In genomic region chr10:75436604-75437217, GRCm38 (mm10) we compare ENCODE assay signal across 8 mouse cellular contexts. TPM values are rescaled to one million over a fixed set of nuclear protein-coding genes. Genes with fewer than 3 reads are reported as not detected.
DNase-seq lines count a peak whose midpoint lies in the region; ATAC-seq and TF ChIP-seq lines count a peak whose summit lies in the region.

No protein-coding gene starts in this region.

- H3K27ac ChIP-seq in hindbrain, embryonic 10.5 days = no peak overlapping the region
- H3K27ac ChIP-seq in hindbrain, embryonic 13.5 days = no peak overlapping the region
- no peak overlapping the region for H3K27ac ChIP-seq in cortical plate, adult 2 months (ENCODE audit: insufficient read depth, low read length)
- H3K27ac ChIP-seq in limb, embryonic 10.5 days = no peak overlapping the region
- no peak overlapping the region for H3K27ac ChIP-seq in midbrain, embryonic 15.5 days
- H3K27ac ChIP-seq in spleen, adult 2 months (ENCODE audit: insufficient read depth, low read length) = no peak overlapping the region

- no peak overlapping the region for H3K4me3 ChIP-seq in hindbrain, embryonic 10.5 days
- H3K4me3 ChIP-seq in hindbrain, embryonic 13.5 days = no peak overlapping the region
- no peak overlapping the region for H3K4me3 ChIP-seq in cortical plate, adult 2 months (ENCODE audit: insufficient read depth, low read length)
- no peak overlapping the region for H3K4me3 ChIP-seq in limb, embryonic 10.5 days
- H3K4me3 ChIP-seq in midbrain, embryonic 15.5 days = no peak overlapping the region
- no peak overlapping the region for H3K4me3 ChIP-seq in spleen, adult 2 months (ENCODE audit: extremely low read depth, insufficient read depth, insufficient read length)

- H3K9ac ChIP-seq in hindbrain, embryonic 13.5 days = no peak overlapping the region
- no peak overlapping the region for H3K9ac ChIP-seq in midbrain, embryonic 15.5 days

- peak; percentile 81 for DNase-seq in hindbrain, embryonic 10.5 days (ENCODE audit: low spot score)
- DNase-seq in gastrocnemius, postnatal 25 days = peak; percentile 55
- DNase-seq in kidney, adult 8-10 months = peak; percentile 69 to 89
- peak; percentile 81 for DNase-seq in limb, embryonic 10.5 days (ENCODE audit: low spot score)
- peak; percentile 66 to 78 for DNase-seq in spleen, adult 2 months (ENCODE audit: low read depth in 1 of 2, low spot score in 2 of 2)

- 0 out of 2 replicates have a peak, but pooled peaks cover 3% of the 10 kb centered on the region for H3K9me3 ChIP-seq in hindbrain, embryonic 10.5 days
- no peaks in the 10 kb centered on the region for H3K9me3 ChIP-seq in hindbrain, embryonic 13.5 days
- H3K9me3 ChIP-seq in limb, embryonic 10.5 days (replicated peaks) = no peaks in the 10 kb centered on the region
- H3K9me3 ChIP-seq in midbrain, embryonic 15.5 days = no peaks in the 10 kb centered on the region

- TF ChIP-seq CTCF in cortical plate, adult 2 months (IDR thresholded peaks at IDR 0.05; ENCODE audit: extremely low read depth, insufficient read depth, low read length) = peak; percentile 94
- TF ChIP-seq CTCF in spleen, adult 2 months (IDR thresholded peaks at IDR 0.05; ENCODE audit: extremely low read depth, insufficient read depth, insufficient read length, insufficient replicate concordance) = peak; percentile 75; the same call in 1 of the 2 replicates

- ATAC-seq in hindbrain, embryonic 13.5 days (ENCODE audit: low FRiP score) = no peak
- peak; percentile 70 for ATAC-seq in midbrain, embryonic 15.5 days (replicated peaks)

- H3K27me3 ChIP-seq in hindbrain, embryonic 10.5 days (ENCODE audit: insufficient read depth, poor library complexity, severe bottlenecking) = peaks cover 2% of the 10 kb centered on the region; the same call in 1 of the 2 replicates
- H3K27me3 ChIP-seq in hindbrain, embryonic 13.5 days = 0 out of 2 replicates have a peak, but pooled peaks cover 7% of the 10 kb centered on the region
- H3K27me3 ChIP-seq in limb, embryonic 10.5 days (ENCODE audit: low read depth, poor library complexity, severe bottlenecking) = no peaks in the 10 kb centered on the region
- no peaks in the 10 kb centered on the region for H3K27me3 ChIP-seq in midbrain, embryonic 15.5 days (replicated peaks)
- no peaks in the 10 kb centered on the region for H3K27me3 ChIP-seq in spleen, adult 2 months (ENCODE audit: control insufficient read depth, insufficient read depth, low read length)

- no peak for TF ChIP-seq POLR2A in cortical plate, adult 2 months (IDR thresholded peaks at IDR 0.05; ENCODE audit: extremely low read depth, insufficient read depth, low read length)
- no peak for TF ChIP-seq POLR2A in spleen, adult 2 months (IDR thresholded peaks at IDR 0.05; ENCODE audit: low read depth, low read length)

- no peaks in the 10 kb centered on the region for H3K36me3 ChIP-seq in hindbrain, embryonic 10.5 days
- no peaks in the 10 kb centered on the region for H3K36me3 ChIP-seq in hindbrain, embryonic 13.5 days
- no peaks in the 10 kb centered on the region for H3K36me3 ChIP-seq in limb, embryonic 10.5 days
- H3K36me3 ChIP-seq in midbrain, embryonic 15.5 days (replicated peaks) = no peaks in the 10 kb centered on the region
- H3K36me3 ChIP-seq in spleen, adult 2 months (ENCODE audit: control insufficient read depth, insufficient read depth, low read length) = no peaks in the 10 kb centered on the region

- WGBS in hindbrain, embryonic 10.5 days = 33% methylated on average over 3 of the region's 3 CpGs
- WGBS in hindbrain, embryonic 13.5 days = 27% methylated on average over 3 of the region's 3 CpGs
- WGBS in limb, embryonic 10.5 days = 23% methylated on average over 3 of the region's 3 CpGs
- 24% methylated on average over 3 of the region's 3 CpGs for WGBS in midbrain, embryonic 15.5 days
- WGBS in spleen, adult 2 months = 7% methylated on average over 3 of the region's 3 CpGs

- H3K4me1 ChIP-seq in hindbrain, embryonic 10.5 days (replicated peaks) = peaks cover 2% of the 10 kb centered on the region; the same call in 1 of the 2 replicates
- H3K4me1 ChIP-seq in hindbrain, embryonic 13.5 days (replicated peaks) = peaks cover 14% of the 10 kb centered on the region
- H3K4me1 ChIP-seq in cortical plate, adult 2 months (ENCODE audit: control insufficient read depth, insufficient read depth, low read length) = no peaks in the 10 kb centered on the region
- H3K4me1 ChIP-seq in limb, embryonic 10.5 days = no peaks in the 10 kb centered on the region
- 0 out of 2 replicates have a peak, but pooled peaks cover 6% of the 10 kb centered on the region for H3K4me1 ChIP-seq in midbrain, embryonic 15.5 days
- no peaks in the 10 kb centered on the region; the same call in 1 of the 2 replicates for H3K4me1 ChIP-seq in spleen, adult 2 months (ENCODE audit: control insufficient read depth, insufficient read depth, insufficient read length)

- H3K4me2 ChIP-seq in hindbrain, embryonic 13.5 days = no peak overlapping the region
- H3K4me2 ChIP-seq in midbrain, embryonic 15.5 days = no peak overlapping the region

RNA-seq across cellular contexts. Expression of gene Upb1, which starts 35.8 kb away (rescaled TPM):
- 0.19 TPM in 1 of 2 replicates, not detected in the other for polyA plus RNA-seq in hindbrain, embryonic 10.5 days (2016; fragmentation: Nextera tagmentation; extraction: Ambion mirVana)
- 0.09 and 0.10 TPM in 2 replicates for polyA plus RNA-seq in hindbrain, embryonic 13.5 days (2015; fragmentation: Nextera tagmentation; extraction: Ambion mirVana)
- polyA plus RNA-seq in cortical plate, adult 2 months (2012; rRNA removed) = 0.31 TPM in 1 of 2 replicates, not detected in the other
- not detected for total RNA-seq in gastrocnemius, postnatal 25 days (2021)
- 0.70 TPM in 1 of 2 replicates, not detected in the other for polyA plus RNA-seq in limb, embryonic 10.5 days (2016; fragmentation: Nextera tagmentation; extraction: Ambion mirVana)
- polyA plus RNA-seq in midbrain, embryonic 15.5 days (2015; fragmentation: Nextera tagmentation; extraction: Ambion mirVana) = 0.28 and 0.51 TPM in 2 replicates
- polyA plus RNA-seq in spleen, adult 2 months (2012; rRNA removed) = 0.74 and 1.3 TPM in 2 replicates
